Comparison of ENCODE assay signal across 15 mouse cellular contexts in the genomic region with DNA sequence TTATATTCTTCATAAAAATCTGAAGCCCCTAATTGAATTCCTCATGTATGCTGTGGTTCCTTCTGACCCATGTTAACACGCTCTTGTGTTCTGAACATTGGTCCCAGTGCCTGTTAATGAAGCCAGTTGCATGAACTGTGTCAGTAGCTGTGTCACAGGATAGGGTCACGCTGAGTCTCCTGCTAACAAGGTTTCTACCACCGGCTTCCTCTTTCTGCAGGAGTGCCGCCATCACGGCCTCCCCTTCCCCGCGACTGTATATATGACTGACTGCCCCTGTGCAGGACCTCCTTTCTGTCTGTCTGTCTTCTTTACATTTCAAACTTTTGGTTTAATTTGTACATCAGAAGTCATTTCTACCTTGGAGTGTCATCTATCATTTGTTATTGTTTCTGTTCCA.
"Had no signal": no experiment of that assay in that cellular context is flagged by ENCODE, and none has a peak within 500 bp of the region (broad histone marks: within the 10 kb centered on the region; RNA-seq: fewer than 3 reads in every experiment).

No protein-coding gene starts in this region.

- ATAC-seq: midbrain, embryonic 16.5 days had no signal

- H3K36me3 ChIP-seq: midbrain, embryonic 10.5 days; midbrain, embryonic 12.5 days; neural tube, embryonic 12.5 days had no signal

- DNase-seq: lung, adult 18-20 months; lung, embryonic 14.5 days; lung, postnatal 10 days; lung, postnatal 4 days; midbrain, embryonic 14.5 days; retina, postnatal 1 day; right cerebral cortex, adult 18-20 months; right cerebral cortex, postnatal 25 days; thymus, adult 18-20 months; thymus, postnatal 14 days; thymus, postnatal 36 days had no signal

- H3K27me3 ChIP-seq: midbrain, embryonic 12.5 days; neural tube, embryonic 12.5 days had no signal
